Mouse (Mus musculus) neutrophil, adult 59 days (primary cell): ENCODE results near the gene Tlr7. TPM values are rescaled to one million over a fixed set of nuclear protein-coding genes. Genes with fewer than 3 reads are reported as not detected.

Source experiments
- total RNA-seq, 2 experiments: library from RNA; stranded (reverse); gene quantifications; 1 replicate in 1 of 2; 2 replicates in 1 of 2; pipeline ENCODE4 v1.2.4; 2023

The Tlr7 gene
- 10 to 100 TPM; 17.7 to 22.1 TPM for total RNA-seq

GRCm38 (mm10) chrX:167330399-167330798, at the start of gene Tlr7:
Gene Tlr7, minus strand, starts transcription at chrX:167330558.

GRCm38 (mm10) chrX:167264086-167264485, 66.3 kb downstream of the Tlr7 start, which contains the start of gene Tlr8:
Gene Tlr8, minus strand, starts transcription at chrX:167264329.

Other genes starting within 250 kb of the Tlr7 start
- 1,000 to 10,000 TPM; 7,052 to 7,127 TPM for gene Tmsb4x, start 121.2 kb downstream of the Tlr7 start, total RNA-seq
- gene Tlr8, start 66.2 kb downstream of the Tlr7 start, total RNA-seq = 10 to 100 TPM; 43.5 to 47.3 TPM
- gene Prps2, start 52.2 kb upstream of the Tlr7 start, total RNA-seq = 10 to 100 TPM; 10.4 to 11.6 TPM